Mouse (Mus musculus) left cerebral cortex, adult 9 months (tissue): ENCODE results near the gene Ints14.
"Not testable (repeated sequence)": the region's sequence is repeated elsewhere in the genome, so short reads cannot be mapped to it uniquely, and the experiment has no call there.

ENCODE experiments used
- DNase-seq, 2 experiments: peaks; one replicate each; pipeline ENCODE4 v3.0.0; 2022; ENCODE audit warnings: low spot score in 2 of 2

Ints14 gene

DNA sequence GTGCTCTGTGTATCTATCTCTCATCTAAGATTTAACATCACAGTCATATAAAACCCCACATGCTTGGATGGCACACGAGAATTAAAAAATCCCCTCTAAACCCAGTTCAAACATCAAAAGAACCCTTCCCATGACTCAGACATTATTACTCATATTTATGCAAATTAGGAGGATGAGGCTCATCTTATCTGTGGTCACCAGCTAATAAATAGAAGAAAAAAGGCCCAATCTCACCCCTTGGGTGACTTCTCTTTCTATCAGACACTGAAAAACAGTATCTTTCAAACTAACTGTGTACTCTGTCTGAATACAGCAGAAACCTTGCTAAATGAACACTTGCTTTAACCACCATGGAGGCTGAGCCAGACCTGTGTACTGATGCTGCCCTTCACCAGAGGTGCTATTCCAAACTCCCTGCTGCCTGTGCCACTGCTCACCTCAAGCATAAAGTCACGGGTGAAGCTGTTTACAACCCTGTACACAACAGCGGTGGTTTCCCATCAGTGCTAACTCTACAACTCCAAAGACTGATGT is 58.0 kb downstream of the Ints14 start:
- DNase-seq: no peak

- no peak for DNase-seq
Measured at GRCm38 (mm10) chr9:65019146-65019545, 58.4 kb downstream of the Ints14 start.

- DNase-seq: no peak
Measured at GRCm38 (mm10) chr9:65020128-65020527, 59.4 kb downstream of the Ints14 start.

DNA sequence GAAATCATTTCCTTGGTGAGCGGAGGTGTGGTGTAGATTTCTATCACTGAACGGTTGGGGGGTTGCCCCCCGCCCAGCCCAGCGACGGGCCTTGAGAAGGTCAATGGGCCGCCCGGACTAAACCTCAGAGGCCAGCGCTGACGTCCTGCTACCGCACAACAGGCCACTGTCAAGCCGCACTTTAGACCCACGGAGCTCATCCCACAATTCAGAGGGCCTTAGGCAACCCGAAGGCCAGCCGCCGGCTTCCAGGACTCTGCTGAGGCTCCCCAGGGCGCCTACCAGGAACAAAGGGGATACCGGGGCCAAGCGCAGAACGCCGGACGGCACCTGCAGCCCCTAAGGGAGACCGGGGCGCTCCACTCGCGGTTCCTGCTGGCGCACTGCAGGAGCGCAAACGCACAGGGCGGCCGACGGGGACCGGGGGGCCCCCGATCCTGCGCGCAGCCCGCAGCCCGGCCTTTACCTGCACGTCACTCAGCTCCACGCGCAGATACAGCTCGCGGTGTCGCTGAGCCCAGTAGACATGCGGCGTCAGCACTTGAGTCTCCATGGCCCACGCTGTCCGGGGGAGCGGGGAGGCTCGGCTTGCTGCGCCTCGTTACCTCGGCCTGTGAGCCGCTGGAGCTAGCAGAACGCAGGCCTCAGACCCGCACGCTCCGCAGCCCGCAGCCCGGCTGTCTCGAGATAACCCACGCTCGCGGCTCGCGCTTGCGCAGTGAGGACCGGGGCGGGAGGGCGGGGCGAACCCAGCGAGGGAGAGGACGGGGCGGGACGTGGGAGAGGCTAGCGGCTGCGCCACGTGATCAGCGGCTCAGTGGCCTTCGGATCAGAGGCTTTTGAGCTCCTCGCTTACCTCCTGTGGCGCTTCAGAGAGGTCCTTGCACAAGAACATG is 60.5 kb downstream of the Ints14 start, which contains the start of gene Hacd3:
Gene Hacd3, minus strand, starts transcription at position 703 of the 896 bp plus-strand sequence.
- peak; percentile 73 to 86 for DNase-seq

DNA sequence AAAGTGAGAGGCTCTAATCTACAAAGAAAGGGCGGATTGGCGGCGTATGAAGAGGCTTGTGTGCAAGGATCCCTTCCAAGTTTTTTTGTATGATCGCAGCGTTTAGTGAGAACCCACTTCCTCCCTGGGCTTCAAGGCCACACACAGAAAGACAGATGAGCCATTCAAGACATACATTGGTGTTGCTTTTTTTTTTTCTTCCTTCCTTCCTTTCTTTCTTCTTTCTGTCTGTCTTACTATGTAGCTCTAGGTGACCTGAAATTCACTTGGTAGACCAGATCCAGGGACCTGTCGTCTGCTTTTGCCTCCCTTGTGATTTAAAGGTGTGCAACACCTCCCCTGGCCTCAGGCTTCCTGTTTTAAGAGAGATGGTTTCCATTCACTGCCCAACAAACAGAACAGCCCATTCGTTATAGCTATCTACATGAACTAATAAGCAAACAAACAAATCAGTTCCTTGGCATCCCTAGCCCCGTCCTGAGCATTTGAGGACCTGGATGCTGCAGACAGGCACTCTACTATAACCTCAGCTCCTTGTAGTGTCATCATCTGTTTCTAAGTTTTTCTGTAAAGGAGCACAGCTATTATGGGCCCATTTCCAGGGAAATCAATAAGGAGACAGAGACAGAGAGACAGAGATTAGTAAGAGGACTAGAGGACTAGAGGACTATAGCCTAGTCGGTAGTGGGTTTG is 61.3 kb downstream of the Ints14 start:
- DNase-seq: no peak

- no peak for DNase-seq
Measured at GRCm38 (mm10) chr9:65022580-65023135, 62.0 kb downstream of the Ints14 start.

GRCm38 (mm10) chr9:65023447-65023846 is 62.7 kb downstream of the Ints14 start:
- no peak for DNase-seq

DNA sequence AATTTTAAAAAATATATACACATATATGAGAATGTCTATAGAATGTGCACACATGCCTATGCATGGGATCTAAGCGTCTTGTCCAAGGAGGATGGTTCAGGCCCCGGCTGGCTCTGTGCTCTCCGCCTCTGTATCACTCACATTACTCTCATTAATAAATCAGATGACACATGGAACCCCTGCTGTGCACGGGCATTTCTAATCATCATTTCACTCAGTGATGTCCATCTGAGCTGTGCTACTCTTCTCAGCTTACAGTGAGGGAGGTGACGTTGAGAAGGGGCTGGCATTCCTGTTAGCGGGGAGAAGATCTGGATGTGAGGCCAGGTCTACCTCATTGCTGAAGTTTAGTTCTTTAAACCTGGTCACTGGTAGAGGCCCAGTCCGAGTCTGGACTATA is 66.5 kb downstream of the Ints14 start:
- DNase-seq: no peak

DNA sequence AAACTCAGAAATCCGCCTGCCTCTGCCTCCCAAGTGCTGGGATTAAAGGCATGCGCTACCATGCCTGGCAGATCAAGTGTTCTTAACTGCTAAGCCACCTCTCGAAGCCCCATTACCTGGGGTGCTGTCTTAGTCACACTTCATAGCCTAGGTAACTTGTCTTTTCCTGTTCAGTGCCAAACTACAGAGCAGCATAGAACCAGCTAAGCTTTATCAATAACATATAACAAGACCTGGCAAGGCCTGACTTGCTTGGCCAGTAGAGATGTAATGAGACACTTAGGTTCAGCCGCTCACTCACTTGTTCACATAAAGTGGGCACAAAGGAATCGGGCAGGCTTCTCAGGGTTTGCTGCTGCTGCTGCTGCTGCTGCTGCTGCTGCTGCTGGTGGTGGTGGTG is 67.6 kb downstream of the Ints14 start:
- DNase-seq: no peak

GRCm38 (mm10) chr9:65031355-65031754 is 70.7 kb downstream of the Ints14 start:
- DNase-seq: not testable (repeated sequence)

- DNase-seq: no peak
Measured at GRCm38 (mm10) chr9:65031894-65032268, 71.2 kb downstream of the Ints14 start.

- DNase-seq: peak; percentile 73 to 95
Measured at GRCm38 (mm10) chr9:65032269-65033108, 71.8 kb downstream of the Ints14 start, which contains the start of gene Dpp8. Dpp8 (plus strand) TSS chr9:65032414.

GRCm38 (mm10) chr9:65036456-65036855 is 75.8 kb downstream of the Ints14 start:
- no peak for DNase-seq
